Mouse (Mus musculus) heart, postnatal 10 days (tissue): ENCODE data around the gene Slc6a20b. TPM values are rescaled to one million over a fixed set of nuclear protein-coding genes. Genes with fewer than 3 reads are reported as not detected.
"Not testable (repeated sequence)": the region's sequence is repeated elsewhere in the genome, so short reads cannot be mapped to it uniquely, and the experiment has no call there.

Experiments used
- DNase-seq, 2 experiments: peaks; one replicate each; pipeline ENCODE4 v3.0.0; 2021
- intact Hi-C: fragments of 180-260 bp; cut with DNase I; formaldehyde crosslinking; loops from one replicate; pipeline ENCODE4 v1.15.1; 2025
- total RNA-seq, 2 experiments: library from RNA; stranded (reverse); gene quantifications; 2 replicates each; pipeline ENCODE4 v1.2.3; 2021

Slc6a20b gene
- total RNA-seq, result not detected

- DNase-seq, result no peak
- intact Hi-C loops, result no loop called here
Observed at GRCm38 (mm10) chr9:123632281-123632680, at the start of gene Slc6a20b. Gene Slc6a20b (minus strand): TSS chr9:123632565.

DNA sequence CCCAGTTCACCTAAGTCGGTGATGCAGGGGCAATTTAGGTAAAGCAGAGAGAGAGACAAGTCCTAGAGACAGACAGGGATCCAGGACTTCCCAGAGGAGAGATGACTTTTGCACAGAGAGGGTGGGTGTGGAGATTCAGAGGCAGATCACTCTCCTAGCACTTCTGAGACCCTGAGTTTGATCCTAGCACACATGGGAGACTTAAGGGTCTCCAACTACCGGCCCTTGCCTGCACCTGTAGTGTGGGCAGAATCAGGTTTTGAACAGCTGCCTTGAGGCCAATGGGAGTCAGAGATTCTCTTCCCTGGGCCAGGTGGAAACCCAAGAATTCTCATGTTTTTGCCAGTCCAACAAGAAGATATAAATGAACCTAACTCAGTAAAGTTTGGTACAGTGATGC, 46.8 kb upstream of the Slc6a20b start:
- no peak for DNase-seq
- intact Hi-C loops, result no loop called here

- DNase-seq, result no peak
- intact Hi-C loops, result no loop called here
Observed at GRCm38 (mm10) chr9:123678327-123679105, 46.2 kb upstream of the Slc6a20b start, which contains the start of the genes Ccr9 and Slc6a20a. Gene Ccr9 (plus strand): TSS chr9:123678439. Gene Slc6a20a (minus strand): TSS chr9:123678885.

GRCm38 (mm10) chr9:123665645-123666044, 33.3 kb upstream of the Slc6a20b start:
- DNase-seq, result peak; percentile 13 to 45
- intact Hi-C loops, result no loop called here

- DNase-seq, intact Hi-C loops: not testable (repeated sequence)
Observed at GRCm38 (mm10) chr9:123659986-123660676, 27.8 kb upstream of the Slc6a20b start.

DNA sequence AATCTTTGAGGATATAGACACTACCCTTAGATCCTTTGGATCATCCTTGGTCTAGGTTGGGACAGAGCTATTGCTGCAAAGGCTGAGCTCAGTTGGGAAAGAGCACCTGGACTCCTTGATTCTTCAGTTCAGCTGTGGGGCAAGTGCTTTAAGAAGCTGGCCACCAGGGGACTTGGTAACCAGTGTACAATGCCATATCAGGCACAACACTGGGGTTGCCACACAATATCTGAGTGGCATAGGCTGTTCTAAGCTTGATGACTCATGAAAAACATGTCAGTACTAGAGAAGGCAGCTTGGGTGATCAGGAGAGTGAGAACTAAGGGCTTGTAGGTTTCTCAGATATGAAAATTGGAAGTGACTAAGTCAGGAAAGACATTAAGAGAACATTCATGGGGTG, 26.6 kb upstream of the Slc6a20b start:
- intact Hi-C loops, result no loop called here
- no peak for DNase-seq

GRCm38 (mm10) chr9:123657457-123657856, 25.1 kb upstream of the Slc6a20b start:
- intact Hi-C loops, result no loop called here
- no peak for DNase-seq

GRCm38 (mm10) chr9:123651369-123651768, 19.0 kb upstream of the Slc6a20b start:
- intact Hi-C loops, result no loop called here

DNA sequence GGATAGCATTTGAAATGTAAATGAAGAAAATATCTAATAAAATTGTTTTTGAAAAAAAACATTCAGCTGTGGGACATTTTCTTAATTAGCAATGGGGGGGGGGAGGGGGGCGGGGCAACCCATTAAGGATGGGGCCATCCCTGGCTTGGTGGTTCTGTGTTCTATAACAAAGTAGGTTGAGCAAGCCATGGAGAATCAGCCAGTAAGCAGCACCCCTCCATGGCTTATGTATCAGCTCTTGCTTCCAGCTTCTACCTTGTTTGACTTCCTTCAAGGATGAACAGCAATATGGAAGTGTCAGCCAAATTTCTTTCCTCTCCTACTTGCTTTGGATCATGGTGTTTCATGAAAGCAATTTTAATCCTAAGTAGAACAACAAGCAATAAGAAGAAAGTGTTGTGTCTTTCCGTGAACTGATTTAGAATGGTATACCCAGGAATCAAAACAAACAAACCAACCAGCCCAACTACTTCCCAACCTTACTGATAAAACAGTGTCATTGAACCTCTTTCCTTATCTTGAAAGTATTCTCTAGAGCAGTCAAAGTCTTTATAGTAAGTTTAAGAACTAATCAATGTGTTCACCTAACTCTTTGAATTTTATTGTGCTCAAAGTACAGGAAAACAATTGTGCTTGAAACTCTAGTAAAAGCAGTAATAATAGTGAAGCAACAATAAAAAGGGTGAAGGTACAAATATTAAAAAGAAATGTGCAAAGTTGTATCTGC, 17.6 kb upstream of the Slc6a20b start:
- intact Hi-C loops, result no loop called here
- no peak for DNase-seq

More at GRCm38 (mm10) chr9:123651369-123651768, 19.0 kb upstream of the Slc6a20b start:
- DNase-seq, result no peak

- no peak for DNase-seq
- intact Hi-C loops, result no loop called here
Observed at GRCm38 (mm10) chr9:123640106-123640505, 7.7 kb upstream of the Slc6a20b start.

GRCm38 (mm10) chr9:123638668-123639089, 6.3 kb upstream of the Slc6a20b start:
- DNase-seq, result peak; percentile 45
- intact Hi-C loops, result loop anchor here (2.0 to 5.0 kb wide), 2 partner anchors 69 to 158 kb away; no protein-coding TSS in a partner anchor

DNA sequence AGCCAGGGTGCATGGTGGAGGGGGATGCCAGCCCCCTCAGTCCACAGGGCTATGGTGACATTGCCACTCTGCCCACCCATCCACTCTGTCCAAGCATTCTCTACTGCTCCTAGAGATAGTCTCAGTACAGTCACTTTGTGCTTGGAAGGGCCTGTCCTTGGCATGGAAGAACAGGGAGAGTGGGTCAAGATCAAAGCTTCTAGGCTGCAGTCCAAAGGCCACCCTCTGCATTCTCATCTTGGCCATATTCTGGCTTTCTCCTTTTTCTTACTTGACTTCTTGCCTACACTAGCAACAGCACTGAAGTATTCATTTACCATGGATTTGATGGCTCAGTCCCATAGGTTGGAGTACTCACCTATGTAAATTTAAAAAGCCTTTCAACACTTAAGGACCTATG, 5.9 kb upstream of the Slc6a20b start:
- intact Hi-C loops, result loop anchor here (2.0 to 5.0 kb wide), 2 partner anchors 69 to 159 kb away; no protein-coding TSS in a partner anchor
- DNase-seq, result no peak

DNA sequence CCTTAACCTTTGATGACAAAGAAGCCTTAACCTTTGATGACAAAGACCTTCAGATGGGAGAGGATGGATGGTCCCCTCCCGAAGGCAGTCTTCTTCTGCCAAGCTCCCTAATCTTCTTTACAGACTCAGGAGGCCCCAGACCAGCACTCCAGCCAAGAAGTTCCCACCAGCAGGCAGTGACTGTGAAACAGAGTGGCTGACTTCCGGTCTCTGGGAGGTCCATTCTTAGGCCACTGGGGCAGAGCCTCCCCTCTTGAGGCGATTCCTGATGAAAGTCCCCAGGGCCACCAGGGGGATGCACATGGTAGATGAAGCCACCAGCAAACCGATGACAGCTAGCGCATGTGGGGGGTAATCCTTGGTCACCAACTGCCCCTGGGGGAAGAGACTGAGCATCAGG, 4.4 kb upstream of the Slc6a20b start:
- no peak for DNase-seq
- intact Hi-C loops, result loop anchor here (5.0 kb wide), 1 partner anchor 71 kb away; no protein-coding TSS in a partner anchor

DNA sequence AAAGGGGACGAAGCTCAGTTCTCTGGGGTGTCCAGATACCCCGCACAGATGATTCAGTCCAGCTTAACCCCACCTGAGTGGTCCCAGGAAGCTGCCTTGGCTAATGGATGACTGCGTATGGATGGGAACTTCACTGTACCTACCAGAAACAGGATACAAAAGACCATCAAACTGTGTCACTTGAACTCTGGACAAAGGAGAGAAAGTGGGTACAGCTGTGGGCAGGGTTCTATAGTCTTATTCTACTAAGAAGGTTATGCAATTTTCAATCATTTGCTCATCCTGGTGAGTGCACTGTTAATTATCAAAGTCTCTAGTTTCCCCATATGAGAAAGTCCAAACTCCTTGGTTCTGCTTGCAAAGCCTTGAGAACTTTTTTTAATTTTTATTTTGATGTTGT, 628 bp upstream of the Slc6a20b start:
- intact Hi-C loops, result no loop called here
- DNase-seq, result no peak

- DNase-seq, result no peak
- intact Hi-C loops, result no loop called here
Observed at GRCm38 (mm10) chr9:123631666-123632065, 699 bp downstream of the Slc6a20b start.

GRCm38 (mm10) chr9:123625821-123626220, 6.5 kb downstream of the Slc6a20b start:
- intact Hi-C loops, result no loop called here
- DNase-seq, result no peak

GRCm38 (mm10) chr9:123624741-123625140, 7.6 kb downstream of the Slc6a20b start:
- intact Hi-C loops, result no loop called here
- DNase-seq, result no peak

- intact Hi-C loops, result no loop called here
- no peak for DNase-seq
Observed at GRCm38 (mm10) chr9:123620311-123621098, 11.9 kb downstream of the Slc6a20b start.

DNA sequence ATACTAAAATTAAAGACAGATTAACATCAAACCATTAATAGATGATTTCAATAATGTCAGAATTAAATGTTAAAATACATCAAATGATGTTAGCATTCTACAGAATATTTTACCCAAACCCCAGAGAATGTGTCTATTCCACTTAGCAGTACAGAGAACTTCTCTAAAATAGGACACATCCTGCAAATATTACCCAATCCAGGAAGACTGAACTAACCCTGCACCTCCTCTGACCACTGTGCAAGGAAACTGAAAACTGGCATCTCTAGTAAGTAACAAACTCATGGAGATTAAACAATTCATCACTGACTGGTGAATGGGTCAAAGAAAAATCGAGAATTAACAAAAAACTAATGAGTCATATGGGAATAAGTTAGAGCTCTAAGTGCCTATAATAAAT, 30.8 kb downstream of the Slc6a20b start:
- intact Hi-C loops, result no loop called here
- DNase-seq, result no peak

DNA sequence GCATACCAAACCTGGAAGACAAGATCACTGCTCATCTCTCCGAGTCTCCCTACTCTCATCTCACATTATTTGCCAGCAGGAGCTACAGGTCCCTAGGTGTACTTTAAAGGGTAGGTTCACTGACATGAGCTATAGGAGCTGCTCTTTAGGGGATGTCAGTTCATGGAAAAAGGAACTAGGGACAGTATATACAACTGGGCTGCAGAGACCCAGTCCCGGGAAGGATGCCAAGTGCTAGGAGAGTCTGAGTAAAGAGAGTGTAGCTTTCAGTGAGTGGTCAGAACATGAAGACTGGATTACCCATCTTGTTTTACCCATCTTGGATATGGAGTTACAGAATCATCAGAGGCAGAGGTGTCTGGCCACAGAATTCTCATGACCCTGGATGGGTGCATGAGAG, 35.0 kb downstream of the Slc6a20b start:
- intact Hi-C loops, result no loop called here
- DNase-seq, result no peak
